Mouse (Mus musculus): Measurements from ENCODE around the gene Plekha8.

Gene Plekha8

DNA sequence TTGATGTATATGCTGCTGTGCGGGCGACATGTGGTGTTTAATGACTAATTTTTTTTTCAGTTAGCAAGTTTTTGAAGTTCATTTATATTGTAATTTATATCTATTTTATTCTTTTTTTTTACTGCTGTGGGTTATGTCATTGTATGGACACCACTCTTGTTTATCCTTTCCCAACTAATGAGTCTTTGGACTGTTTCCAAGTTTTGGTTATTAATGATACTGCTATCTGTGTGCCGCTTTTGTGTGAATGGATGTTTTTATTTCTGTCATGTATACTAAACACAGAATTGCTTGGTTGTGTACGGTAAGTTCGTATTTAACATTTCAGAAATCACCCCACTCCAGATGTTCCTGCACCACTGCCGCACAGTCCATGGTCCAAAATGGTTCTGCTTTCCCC is 63.0 kb downstream of the Plekha8 start:
- DNase-seq, result no peak

GRCm38 (mm10) chr6:54669868-54670267 is 75.0 kb downstream of the Plekha8 start:
- DNase-seq, result no peak

DNA sequence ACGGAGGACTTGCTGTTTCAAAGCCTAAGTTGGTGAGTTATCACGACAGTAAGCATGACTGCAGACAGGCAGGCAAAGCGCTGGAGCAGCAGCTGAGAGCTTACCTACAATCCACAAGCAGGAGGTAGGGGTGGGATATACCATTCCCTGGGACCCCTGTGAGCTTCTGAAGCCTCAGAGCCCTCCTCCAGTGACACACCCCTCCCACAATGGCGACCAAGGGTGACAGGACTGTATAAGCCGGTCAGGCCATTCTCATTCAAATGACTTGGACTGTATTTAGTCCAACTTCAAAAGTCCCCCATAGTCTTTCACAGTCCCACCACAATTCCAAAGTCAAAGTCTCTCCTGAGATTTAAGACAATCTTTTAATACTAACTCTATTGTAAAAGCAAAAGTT is 78.0 kb downstream of the Plekha8 start:
- DNase-seq, result no peak

DNA sequence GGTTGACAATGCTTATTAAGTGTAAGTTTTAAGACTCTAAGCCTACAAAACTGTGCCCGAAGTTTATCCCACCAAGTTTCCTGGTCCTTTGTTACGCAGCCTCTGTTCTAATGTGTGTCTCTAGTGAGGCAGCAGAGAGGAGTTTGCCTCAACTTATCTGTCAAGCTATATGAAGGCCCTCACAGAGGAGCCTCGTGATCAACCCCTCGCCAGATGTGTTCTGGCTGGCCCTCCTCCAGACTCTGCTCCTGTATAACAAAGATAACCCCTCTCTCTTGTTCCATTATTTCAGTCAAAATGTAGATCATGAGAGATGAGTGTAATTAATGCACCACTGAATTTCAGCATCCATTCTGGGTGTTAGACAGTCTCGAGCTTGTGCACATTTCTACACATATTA is 84.8 kb downstream of the Plekha8 start:
- no peak for DNase-seq

- DNase-seq, result peak; percentile 98
Observed at GRCm38 (mm10) chr6:54680891-54681745, 86.2 kb downstream of the Plekha8 start, which contains the start of gene Mturn. Gene Mturn, plus strand, starts transcription at chr6:54681624.

DNA sequence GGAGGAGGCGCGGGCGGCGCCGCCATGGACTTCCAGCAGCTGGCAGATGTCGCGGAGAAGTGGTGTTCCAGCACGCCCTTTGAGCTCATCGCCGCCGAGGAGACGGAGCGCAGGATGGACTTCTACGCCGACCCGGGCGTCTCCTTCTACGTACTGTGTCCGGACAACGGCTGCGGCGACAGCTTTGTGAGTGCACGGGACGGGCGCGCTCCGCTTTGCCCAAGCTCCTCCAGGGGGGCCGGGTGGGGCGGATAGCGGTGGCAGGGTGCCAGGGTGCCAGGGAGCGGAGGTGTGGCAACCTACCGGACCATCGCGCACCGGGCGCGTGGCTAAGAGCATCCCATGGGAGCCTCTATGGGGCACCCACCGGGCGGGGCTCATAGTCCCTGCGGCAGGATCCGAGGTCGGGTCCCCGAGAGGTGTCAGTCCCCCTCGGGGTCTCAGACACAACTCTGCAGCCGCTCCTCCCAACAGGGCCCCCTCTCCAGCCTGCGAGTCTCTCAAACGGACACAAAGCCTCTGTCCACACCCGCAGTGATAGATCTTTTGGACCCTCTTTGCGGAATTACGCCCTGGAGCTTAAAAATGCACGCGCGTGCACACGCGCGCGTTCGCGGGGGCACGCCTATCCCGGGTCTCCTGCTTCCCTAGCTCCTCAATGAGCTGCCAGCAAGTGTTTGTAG is 87.0 kb downstream of the Plekha8 start:
- no peak for DNase-seq

- DNase-seq, result no peak
Observed at GRCm38 (mm10) chr6:54684085-54684484, 89.2 kb downstream of the Plekha8 start.

DNA sequence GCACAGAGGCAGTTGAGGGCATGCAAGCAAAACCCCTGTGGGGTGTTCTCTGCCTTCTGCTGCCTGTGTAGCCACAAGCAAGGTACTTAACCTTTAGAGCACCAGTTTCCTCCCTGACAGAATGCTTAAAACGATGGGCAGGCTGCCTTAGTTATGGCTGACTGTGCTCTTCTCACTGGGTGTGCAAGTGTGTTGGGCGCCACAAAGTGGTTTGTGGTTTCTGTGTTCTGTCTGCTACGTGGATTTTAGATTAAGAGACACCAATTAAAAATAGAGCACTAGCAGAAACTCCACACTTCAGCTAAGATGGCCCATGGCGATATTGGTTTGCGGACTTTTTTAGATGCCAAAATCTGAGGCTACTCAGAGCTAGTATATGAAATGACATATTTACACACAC is 90.2 kb downstream of the Plekha8 start:
- DNase-seq, result no peak

DNA sequence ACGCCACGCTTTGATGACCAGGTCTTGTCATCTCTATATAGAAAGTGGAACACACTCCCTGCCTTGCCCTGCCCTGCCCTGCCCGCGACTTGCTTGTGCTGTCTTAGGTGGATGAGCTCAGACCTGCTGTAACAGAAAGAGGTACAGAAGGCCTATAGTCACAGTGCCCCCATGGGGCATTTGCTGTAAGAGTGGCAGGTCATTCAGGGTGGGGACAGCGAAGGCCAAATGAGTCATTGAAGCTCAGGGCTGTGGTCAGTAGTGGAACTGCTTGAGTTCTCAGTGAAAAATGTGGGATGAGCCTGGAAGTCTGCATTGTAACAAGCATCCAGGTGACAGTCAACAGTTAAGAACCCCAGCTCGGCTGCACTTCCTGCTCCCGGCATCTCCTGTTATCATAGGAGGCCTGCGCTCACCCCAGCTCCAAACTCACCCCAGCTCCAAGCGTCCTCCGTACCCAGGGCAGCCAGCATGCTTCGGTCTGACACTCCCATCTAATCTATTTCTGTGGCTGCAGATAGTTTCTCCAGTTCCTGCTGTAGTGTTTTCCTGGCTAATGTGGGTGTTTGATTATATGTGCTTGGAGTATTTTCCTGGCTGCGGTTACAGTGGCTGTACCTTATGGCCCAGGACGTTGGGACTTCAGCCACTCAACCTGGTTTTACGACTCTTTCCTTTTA is 90.9 kb downstream of the Plekha8 start:
- no peak for DNase-seq

DNA sequence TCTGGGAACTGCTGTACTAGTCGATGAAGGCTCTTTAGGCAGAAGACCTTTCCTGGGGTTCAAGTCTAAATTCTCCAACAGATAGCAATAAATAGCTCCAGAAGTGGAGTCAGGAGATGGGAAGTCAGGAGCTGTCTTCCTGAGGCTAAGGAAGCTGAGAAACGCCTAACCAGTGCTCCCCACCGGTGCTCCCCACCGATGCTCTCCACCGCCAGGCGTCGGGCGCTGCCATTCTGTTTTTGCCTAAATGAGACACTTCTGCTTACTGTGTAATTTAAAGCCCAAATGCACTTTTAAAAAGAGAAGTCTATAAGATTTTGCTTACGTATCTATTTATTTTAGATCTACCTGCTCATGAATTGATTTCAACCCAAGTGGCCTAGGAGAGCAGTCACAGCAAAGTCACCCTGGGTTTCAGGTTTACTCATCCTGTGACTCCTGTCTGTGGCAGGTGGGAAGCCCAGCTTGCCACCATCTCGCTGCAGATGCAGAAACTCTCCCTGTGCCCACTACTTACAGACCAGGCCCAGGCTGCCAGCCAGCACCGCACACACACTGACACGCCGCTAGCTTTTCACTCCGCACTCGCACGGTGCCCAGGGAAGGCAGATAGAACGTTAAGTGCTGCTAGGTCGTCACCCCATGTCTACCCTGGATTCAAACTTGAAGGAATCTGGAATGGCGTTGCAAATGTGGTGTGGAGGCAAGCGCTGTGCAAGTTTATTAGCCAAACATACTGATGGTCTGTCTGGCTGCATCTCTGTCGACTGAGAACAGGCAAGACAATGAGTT is 92.2 kb downstream of the Plekha8 start:
- DNase-seq, result peak; percentile 15

GRCm38 (mm10) chr6:54688467-54689323 is 93.8 kb downstream of the Plekha8 start:
- peak; percentile 89 for DNase-seq

DNA sequence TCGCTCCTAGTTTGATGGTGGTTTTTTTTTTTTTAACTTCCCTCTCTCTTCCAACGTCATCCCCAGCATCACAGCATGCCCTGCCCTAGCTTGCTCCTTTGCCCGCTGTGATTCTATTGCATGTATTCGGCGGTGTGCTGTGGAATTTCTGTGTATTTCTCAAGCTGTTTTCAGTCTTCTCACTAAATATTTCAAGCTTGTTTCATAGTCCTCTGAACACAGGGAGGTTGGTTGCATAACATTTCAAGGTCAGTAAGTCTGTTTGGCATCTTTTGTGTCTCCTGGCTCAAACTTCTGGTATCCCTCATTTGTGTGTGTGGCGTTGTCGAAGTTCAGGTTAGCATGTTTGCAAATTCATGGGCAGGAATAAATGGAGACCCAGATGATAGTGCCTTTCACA is 94.8 kb downstream of the Plekha8 start:
- DNase-seq, result peak; percentile 86

GRCm38 (mm10) chr6:54690838-54691237 is 95.9 kb downstream of the Plekha8 start:
- peak; percentile 18 for DNase-seq

DNA sequence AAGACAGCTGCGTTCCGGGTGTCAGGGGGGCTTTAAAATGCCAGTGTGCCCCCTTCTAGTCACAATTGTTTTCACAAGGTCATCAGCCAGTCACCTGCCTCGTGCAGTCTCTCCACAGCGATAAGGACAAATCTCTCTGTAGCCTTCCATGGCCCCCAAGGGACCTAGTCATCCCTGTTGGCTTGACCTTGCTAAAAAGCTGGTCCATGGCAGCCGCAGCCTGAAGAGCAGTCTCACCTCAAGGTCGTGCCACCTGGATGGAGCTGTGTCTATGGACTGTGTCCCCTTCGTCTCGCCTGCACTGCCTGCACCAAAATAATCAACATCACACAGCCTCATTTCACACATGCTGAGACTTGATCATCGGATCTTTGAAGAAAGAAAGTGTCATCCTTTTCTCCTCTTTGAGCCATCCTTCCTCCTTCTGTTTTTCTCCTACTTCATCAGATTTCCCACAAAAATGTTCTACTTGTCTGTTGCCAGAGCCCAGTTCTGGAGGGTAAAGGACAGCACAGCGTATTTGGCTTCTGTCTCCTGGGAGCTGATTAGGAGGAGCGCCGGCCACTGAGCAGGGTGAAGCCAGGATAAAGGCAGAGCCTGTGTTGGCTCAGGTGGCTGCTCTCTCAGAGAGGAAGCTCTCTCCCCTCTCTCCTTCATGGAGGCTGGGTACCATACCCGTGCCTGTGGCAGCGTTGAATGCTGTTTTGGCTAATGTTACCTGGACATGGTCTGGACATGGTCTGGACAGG is 96.6 kb downstream of the Plekha8 start:
- peak; percentile 54 for DNase-seq

- no peak for DNase-seq
Observed at GRCm38 (mm10) chr6:54692201-54692600, 97.3 kb downstream of the Plekha8 start.

GRCm38 (mm10) chr6:54693286-54693685 is 98.4 kb downstream of the Plekha8 start:
- DNase-seq, result peak; percentile 33
